Mouse (Mus musculus) adipocyte (in vitro differentiated cells): ENCODE measurements around the gene Hs6st3.
A peak's percentile ranks its signal among the peaks of the same experiment; 100 is the strongest.

ENCODE experiments used
- DNase-seq: peaks from one replicate; pipeline ENCODE4 v3.0.0-alpha.2; 2016; ENCODE audit warnings: low spot score

Hs6st3 gene

DNA sequence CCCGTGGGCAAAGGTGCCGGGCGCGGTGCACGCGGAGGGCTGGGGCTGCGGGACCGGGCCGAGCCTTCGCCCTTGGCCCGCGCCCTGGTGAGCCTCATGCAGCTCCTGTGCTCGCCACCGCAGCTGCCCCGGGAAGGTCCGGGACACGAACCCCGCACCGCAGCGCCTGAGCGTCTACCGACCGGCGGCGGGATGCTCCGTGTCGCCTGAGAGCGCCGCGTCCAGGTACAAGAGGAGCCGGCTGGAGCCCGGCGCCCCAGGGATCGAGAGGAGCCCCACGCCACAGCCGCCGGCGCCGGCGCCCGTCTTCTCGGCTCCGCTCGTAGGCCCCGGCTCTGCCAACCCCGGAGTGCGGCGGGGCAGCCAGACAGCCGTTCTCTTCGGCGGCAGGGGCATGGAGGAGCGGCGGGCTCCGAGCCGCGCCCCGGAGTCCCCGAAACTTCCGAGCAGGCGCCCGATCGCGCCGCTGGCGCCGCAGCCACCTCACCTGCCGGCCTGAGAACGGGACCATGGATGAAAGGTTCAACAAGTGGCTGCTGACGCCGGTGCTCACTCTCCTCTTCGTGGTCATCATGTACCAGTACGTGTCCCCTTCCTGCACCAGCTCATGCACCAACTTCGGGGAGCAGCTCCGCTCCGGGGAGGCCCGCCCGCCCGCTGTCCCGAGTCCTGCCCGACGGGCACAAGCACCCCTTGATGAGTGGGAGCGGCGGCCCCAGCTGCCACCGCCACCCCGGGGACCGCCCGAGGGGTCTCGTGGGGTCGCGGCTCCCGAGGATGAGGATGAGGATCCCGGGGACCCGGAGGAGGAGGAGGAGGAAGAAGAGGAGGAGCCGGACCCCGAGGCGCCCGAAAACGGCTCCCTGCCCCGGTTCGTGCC is at the start of gene Hs6st3:
Gene Hs6st3 (plus strand): TSS at position 436 of the 880 bp plus-strand sequence.
- DNase-seq, result no peak

GRCm38 (mm10) chr14:119098851-119099569 is 39.1 kb upstream of the Hs6st3 start, which contains the start of gene Uggt2:
TSS of gene Uggt2 (minus strand) at chr14:119099430.
- DNase-seq, result peak; percentile 74

DNA sequence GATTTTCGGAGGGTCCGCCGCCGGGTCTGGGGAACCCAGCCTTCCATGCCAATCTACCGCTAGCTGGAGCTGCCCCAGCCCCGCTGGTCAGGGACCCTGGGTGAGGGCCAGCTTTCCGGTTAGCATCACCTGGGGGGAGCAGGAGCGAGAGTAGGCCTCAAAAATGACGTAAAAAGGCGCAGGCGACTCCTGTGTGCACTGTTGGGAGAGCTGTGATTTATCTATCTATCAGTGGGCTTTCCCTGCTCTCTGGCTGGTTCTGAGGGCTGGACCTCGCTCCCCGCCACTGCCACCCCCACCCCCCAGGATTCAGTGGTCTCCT is 38.6 kb upstream of the Hs6st3 start:
- no peak for DNase-seq

GRCm38 (mm10) chr14:119107591-119107990 is 30.6 kb upstream of the Hs6st3 start:
- DNase-seq, result no peak

DNA sequence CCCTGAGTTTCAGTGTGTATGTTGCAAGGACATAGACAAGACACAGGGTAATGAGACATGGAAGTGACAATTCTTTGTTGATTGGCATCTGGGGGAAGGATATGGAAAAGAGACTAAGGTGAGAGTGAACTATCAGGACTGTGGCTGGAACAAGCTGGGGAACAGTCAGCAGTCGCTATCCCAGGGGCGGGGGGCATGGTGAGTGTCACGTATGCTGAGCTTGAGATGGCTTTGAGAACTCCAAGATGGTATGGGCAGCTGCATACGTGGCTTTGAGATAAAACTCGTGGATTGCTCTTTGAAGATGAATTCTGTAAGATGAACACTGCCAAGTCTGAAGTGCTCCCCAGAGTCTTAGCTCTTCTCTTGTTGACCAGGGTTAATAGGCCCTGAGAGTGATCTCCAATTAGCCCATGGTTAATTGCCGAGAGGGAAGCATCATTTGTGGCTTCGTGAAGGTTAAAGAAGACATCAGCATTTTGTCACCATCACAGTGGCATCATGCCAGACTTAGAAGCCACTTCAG is 29.3 kb upstream of the Hs6st3 start:
- DNase-seq, result no peak

- no peak for DNase-seq
These were observed 28.3 kb upstream of the Hs6st3 start for GRCm38 (mm10) chr14:119109776-119110218.

GRCm38 (mm10) chr14:119112558-119112957 is 25.6 kb upstream of the Hs6st3 start:
- no peak for DNase-seq

DNA sequence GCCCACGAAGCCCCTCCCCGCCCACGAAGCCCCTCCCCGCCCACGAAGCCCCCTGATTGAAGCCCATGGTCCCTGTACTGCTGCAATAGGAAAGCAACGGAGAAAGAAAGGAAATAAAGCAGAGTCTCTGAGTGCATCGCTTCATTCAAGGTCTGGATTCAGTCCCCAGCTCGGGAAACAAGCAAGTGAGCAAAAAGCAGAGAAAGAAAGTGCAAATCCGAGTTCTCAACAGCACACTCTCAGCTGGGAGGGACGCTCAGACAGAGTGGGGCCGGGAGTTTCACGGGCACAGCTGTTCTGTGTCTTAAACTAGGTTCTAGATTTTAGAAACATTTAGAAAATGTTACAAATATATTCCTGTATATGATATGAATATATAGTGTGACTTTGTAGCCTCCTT is 14.6 kb upstream of the Hs6st3 start:
- DNase-seq, result no peak

GRCm38 (mm10) chr14:119124061-119124460 is 14.1 kb upstream of the Hs6st3 start:
- no peak for DNase-seq

DNA sequence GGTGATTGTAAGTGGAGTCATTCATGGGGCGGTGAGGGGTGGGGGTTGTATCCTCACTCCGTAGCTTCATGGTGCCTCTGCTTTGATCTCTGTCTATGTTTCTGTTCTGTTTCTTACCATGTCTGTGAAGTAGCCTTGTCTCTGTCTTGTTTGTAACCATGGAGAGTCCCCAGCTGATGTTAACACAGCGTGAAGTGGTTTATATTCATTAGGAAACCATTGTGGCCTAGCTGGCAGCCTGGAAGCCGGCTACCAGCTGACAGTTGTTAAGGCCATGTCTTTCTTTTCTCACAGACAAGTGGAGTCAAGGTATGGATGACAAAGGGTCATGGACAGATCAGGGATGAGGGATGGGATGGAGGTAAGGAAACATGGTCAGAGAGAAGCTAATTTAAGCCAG is 12.3 kb upstream of the Hs6st3 start:
- DNase-seq, result no peak

DNA sequence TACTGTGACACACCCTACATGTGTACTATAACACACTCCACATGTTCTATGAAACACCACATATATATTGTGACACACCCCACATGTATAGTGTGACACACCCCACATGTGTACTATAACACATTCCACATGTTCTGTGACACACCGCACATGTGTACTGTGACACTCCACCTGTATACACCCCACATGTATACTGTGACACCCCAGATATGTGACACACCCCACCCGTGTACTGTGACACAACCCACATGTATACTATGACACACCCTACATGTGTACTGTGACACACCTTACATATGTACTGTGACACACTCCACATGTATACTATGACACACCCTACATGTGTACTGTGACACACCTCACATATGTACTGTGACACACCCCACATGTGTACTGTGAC is 10.8 kb upstream of the Hs6st3 start:
- no peak for DNase-seq

DNA sequence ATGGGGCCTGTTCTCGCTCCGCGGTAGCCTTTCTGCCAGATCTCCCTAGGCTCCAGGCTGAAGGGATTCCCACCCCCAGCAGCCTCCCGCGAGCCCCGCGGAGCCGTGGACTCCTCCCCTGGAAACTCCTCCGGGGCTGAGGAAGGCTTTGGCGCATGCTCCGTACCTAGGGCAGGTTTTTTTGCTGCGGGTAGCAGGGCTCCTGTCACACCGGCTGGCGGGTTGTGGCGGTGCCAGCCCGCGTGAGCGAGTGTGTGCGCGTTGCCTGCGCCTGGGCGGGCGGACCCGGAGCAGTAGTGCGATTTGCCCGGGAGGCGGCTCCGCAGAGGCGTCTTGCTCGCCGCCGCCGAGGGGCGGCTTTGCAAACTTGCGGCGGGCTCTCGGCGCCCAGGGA is 632 bp upstream of the Hs6st3 start:
- DNase-seq, result no peak

DNA sequence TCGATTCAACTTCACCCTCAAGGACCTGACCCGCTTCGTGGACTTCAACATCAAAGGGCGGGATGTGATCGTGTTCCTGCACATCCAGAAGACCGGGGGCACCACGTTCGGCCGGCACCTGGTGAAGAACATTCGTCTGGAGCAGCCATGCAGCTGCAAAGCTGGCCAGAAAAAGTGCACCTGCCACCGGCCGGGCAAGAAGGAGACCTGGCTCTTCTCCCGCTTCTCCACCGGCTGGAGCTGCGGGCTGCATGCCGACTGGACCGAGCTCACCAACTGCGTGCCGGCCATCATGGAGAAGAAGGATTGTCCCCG is 602 bp downstream of the Hs6st3 start:
- DNase-seq, result no peak

DNA sequence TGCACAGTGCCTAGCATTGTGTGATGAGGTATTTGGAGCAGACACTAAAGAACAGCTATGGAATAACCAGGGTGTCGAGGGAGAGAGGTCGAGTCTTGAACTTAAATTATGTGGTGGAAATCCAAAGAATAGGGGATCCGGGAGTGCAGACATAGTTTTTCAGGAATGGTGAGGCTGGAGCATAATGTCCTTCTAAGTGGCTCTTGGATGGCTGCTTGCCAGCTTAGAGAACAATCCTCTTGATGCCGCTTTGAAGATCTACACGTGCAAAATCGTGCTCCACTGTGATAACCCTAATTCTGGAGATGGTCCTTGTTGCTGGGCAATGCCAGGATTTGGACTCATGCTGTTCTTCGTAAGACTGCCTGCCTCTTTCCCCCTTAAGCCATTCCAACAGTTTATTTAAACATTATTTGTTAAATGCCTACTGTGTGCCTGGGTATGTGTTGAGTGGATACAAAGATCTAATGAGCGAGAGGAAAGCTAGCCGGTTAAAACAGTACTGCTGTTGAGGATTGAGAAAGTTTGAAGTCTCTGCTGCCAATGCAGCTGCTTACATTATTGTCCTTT is 1.3 kb downstream of the Hs6st3 start:
- no peak for DNase-seq

- DNase-seq, result no peak
These were observed 14.9 kb downstream of the Hs6st3 start for GRCm38 (mm10) chr14:119153088-119153487.

DNA sequence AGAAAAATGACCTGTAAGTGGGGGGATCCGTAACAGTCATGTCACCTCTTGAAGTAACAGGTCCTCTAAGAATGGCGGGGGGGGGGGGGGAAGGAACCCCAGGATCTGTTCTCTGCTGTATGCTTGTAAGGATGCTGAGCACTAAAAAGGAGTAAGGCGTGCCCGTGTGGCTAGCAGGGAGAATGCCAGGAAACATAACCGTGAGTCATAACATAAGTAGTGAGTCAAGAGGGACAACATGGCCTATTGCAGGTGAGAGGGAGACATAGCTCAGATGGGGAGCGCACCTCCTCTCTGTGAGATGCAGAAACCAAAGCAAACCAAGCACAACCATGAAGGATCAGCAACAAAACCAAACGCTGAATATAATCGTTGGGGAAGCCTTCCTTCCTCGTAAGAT is 55.8 kb downstream of the Hs6st3 start:
- no peak for DNase-seq

DNA sequence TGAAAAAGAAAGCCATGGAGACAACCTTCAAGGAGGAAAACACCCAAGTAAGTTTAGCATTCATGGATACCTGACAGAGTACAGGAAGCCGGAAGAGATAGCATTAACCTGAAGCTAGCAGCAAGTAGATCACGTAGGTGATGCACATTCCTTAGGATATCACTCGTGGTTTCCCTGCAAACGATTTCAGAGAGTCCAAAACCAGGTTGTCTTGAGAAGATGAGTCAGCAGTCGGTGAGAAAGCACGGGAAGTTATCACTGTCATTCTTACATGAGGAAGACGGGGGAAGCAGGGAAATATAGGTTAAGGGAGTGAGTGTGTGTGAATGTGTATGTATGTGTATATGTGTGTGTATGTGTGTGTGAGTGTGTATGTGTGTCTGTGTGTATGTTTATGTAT is 65.4 kb downstream of the Hs6st3 start:
- no peak for DNase-seq

GRCm38 (mm10) chr14:119215576-119216309 is 77.6 kb downstream of the Hs6st3 start:
- no peak for DNase-seq

DNA sequence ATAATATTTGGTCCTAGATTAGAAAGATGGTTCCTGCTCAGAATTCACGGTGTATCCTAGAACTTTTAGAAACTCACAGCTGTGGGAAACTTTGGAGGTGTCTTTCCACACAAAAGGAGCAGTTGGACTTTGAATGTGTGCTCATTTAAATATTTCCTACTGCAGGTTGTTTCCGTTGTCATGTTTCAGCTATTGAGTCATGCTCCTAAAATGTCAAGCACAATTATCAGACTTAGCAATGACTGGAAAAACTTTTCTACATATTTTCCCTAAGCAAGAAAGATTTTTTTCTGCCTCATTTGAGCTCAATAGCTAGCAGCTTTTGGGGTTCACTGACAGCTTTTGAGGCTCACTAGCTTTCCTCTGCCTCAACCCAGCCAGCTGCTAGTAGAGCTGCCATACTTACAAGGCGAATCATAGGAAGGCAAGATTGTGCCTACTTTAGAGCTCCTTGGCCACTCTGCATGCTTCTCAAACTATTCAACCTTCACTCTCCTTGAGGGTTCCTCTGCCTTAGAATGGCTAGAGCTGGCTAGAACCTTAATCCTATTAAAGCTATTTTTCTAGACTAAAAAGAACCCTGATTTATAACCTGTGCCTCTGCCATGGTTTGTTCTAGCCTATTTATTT is 89.7 kb downstream of the Hs6st3 start:
- no peak for DNase-seq

GRCm38 (mm10) chr14:119233598-119233997 is 95.5 kb downstream of the Hs6st3 start:
- no peak for DNase-seq

GRCm38 (mm10) chr14:119247131-119247530 is 109.0 kb downstream of the Hs6st3 start:
- DNase-seq, result no peak
